Mouse (Mus musculus) kidney, adult 11 months (tissue): ENCODE measurements at regions not wholly inside any gene's neighbourhood (a gene's known extent, or its start where the extent isn't known, plus 50 kb on each side); places are given as distances from the start of the nearest gene placed in this dataset.

ENCODE experiments used
- DNase-seq: peaks from one replicate; pipeline ENCODE4 v3.0.0; 2022

DNA sequence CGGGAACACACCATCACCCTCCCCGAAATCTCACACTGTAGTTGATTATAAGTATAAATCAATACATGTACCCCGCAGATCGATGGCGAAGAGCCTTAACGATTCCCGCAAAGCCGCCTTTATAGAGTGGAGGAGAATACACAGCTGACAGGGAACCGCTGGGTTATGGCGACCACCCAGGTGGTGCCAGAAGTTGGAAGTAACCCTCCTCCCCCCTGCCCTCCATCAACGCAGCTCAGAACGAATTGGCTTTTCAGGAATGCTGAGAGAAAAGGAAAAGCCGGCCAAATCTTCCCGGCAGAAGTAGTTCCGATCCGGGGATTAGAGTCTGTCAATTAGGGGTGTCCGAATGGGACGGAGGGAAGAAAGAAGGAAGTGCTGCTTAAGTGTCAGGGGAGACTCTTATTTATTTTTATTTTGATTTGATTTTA, 75.6 kb upstream of the Hmga2 start:
- no peak for DNase-seq

DNA sequence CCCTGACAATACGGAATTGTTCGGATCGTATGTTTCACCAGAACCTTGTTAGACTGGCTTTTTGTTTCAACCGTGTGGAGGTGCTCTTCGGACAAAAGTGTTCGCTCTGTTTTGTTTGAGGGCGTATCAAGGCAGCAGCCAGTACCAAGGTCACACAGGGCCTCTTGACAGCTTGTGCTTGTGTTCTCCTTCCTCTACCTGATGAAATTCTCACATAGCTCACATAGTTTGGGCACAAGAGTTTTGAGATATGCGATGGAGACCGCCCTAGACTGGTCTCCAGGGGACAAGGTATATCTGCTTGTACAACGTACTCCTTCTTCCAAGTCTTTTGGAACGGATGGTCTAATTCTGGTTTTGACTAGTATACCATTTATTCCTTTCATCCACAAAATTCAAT, 70.9 kb upstream of the Hmga2 start:
- DNase-seq: no peak

DNA sequence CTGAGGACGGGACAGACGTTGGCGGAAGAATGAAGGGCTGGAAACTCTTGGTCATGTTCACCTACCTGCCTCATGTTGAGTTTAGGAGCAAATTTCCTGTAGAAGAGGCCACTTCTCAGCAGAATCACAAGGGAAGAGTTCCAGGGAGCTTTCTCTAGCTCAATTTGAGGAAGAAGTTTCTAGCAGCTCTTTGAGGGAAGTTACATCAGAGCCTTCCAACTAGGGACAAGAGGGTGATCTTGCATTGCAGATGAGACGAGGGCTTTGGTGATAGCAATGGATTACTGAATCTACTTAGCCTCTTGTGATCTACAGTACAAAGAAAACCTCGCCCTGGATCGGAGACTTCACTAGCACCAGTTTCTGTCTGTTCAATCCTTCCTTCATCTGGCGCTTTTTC, 65.3 kb upstream of the Hmga2 start:
- DNase-seq: no peak

DNA sequence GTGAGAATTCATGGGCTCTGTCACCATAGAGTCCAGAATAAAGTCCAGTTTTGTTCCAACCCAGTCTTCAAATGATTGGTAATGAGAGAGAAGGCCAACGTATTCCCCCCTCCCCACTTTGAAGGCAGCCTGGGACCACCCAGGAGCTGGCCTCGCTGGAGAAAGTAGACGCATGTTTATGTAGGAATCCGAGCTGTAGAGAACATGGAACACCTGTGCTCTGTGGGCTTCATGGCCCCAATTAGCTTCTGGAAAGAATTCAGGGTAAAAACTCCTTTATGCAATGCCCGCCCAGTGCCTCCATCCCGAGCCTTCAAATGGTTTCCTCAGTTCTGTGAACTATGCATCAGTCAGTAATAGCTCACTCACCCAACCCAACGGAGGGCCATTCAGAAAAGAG, 62.3 kb upstream of the Hmga2 start:
- DNase-seq: no peak

DNA sequence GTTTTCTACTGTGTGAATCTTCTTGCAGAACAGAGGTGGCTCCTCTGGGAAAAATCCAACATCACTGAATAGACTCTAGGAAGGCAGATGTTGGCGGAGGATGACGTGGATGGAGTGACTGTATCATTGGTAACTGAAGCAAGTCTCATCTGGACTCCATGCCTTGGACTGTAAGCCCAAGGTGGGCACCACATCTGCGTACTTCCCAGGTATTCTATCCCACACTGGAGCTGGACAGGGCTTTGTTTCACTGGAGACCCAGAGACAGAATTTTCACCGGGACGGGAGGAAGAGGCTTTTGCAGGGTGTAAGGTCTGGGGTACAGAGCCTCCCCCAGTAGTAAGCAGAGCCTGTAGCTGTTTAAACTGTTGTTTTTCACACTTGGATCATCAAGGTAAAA, 52.1 kb upstream of the Hmga2 start:
- no peak for DNase-seq

DNA sequence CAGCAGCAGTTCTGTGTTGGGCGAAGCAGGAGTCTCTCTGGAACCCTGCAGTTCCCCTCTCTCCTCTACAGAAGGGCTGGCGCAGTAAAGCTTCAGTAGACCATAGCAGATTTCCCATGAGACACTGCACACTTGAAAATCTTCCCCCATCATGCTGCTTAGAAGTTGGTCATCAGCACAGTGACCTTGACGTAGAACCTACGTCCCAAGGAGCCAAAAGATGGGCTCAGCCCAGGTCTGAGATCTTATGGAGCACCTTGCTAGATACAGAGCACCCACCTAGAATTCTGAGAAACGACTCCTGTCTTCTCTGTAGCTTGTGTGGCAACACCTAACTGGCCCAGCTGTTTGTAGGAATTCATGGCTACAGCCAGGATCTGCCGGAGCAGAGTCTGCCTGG, 51.7 kb upstream of the Hmga2 start:
- DNase-seq: no peak

DNA sequence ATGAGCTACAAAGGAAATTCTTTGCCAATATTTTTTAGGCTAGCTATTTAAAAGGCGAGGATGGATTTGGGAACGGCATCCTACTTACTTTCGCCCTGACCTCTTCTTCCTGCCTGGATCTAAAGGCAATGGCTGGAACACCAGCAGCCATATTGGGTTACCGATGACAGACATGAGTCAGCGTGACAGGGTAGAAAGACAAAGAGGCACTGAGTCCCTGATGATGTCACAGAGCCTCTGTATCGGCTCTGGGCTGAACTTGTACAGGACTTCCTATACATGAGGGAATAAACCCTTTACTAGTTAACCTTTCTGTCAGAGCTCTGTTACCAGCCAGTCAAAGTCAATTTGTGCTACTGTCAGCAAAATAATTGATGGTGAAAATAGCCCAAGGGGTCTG, 50.7 kb upstream of the Hmga2 start:
- DNase-seq: no peak
